Mouse (Mus musculus): Measurements from ENCODE around the gene Sec11a. TPM values are rescaled to one million over a fixed set of nuclear protein-coding genes. Genes with fewer than 3 reads are reported as not detected.
"Not testable (repeated sequence)": the region's sequence is repeated elsewhere in the genome, so short reads cannot be mapped to it uniquely, and the experiment has no call there.

The Sec11a gene
- polyA plus RNA-seq, 1 experiment from 2014 or later = 204 TPM

DNA sequence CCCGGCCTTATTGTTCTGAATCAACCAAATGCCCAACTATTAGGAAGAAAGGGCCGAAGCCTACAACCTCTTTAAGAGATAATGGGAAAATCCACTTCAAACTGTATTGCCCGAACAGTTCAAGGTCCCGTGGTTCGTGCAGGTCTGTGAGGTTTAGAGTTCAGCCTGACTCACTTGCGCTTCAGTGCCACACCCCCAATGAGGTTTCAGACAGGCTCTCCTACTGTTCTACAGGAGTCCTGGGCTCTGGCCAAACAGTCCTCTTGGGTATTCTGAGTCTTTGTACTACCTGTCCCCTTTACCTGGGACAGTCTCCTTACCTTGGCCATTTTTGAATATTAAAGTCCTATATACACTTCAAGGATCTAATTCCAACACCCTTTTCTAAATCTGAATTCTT is 42.7 kb upstream of the Sec11a start:
- Histone ChIP-seq H3K36me3 (ENCODE audit: control insufficient read depth, insufficient read depth, low read length) (no peaks in the 10 kb centered on the region), H3K9me3 (ENCODE audit: control insufficient read depth, low read length) (no peaks in the 10 kb centered on the region), H3K4me1 (ENCODE audit: control insufficient read depth, insufficient read depth, low read length) (peaks cover 12% of the 10 kb centered on the region), H3K9ac (ENCODE audit: low read length) (no peak overlapping the region), H3K27ac (ENCODE audit: low read depth, low read length) (no peak overlapping the region), H3K4me2 (no peak overlapping the region), H3K4me3 (ENCODE audit: low read depth, low read length) (no peak overlapping the region), H3K27me3 (ENCODE audit: control insufficient read depth, insufficient read depth, low read length) (no peaks in the 10 kb centered on the region)
- ATAC-seq (ENCODE audit: low FRiP score) (no peak), DNase-seq (ENCODE audit: low spot score, missing footprints) (no peak)
- WGBS = 92% methylated on average over 6 of the region's 6 CpGs

DNA sequence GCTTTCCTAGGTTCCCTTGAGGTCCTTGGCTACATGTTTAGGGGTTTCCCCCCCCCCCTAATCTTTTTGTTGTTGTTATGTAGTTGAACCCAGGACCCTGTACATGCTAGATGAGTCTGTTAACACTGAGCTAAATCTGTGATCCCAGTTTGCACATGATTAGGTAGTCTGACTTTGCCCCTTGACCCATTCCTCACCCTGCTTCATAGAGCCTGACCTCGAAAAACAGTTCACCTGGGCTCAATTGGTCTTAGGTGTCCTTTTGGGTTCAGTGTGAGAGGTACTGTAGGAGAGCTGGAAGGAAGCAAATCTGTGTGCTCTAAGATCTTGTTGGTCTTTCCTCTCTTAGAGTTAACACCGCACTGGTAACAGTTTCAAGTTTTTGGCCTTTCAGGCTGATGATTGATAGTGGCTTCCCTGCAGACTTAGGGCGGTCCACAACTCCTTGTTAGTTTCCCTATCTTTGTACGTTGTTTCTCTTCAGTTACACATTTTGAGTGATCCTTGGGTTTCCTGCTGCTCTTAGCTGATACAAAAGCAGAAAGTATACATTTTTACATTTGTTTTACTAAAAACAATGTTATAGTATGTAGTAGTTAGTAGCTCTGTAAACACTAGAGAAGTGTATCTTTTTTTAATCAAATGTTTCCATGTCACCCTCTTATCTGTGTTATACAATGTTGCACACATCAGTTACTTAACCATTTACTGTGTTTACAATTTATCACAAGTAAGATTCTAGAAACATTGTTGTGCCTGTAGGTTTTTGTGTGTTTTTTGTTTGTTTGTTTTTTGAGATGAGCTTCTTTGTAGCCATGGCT is 40.4 kb upstream of the Sec11a start:
- no peaks in the 10 kb centered on the region for H3K9me3 ChIP-seq (ENCODE audit: control insufficient read depth, low read length)
- H3K4me1 ChIP-seq (ENCODE audit: control insufficient read depth, insufficient read depth, low read length) = peaks cover 10% of the 10 kb centered on the region
- no peak overlapping the region for H3K27ac ChIP-seq (ENCODE audit: low read depth, low read length)
- H3K4me3 ChIP-seq (ENCODE audit: low read depth, low read length) = no peak overlapping the region
- WGBS = 89% methylated on average over 4 of the region's 4 CpGs
- no peak overlapping the region for H3K4me2 ChIP-seq
- no peak for ATAC-seq (ENCODE audit: low FRiP score)
- H3K36me3 ChIP-seq (ENCODE audit: control insufficient read depth, insufficient read depth, low read length) = no peaks in the 10 kb centered on the region
- no peak overlapping the region for H3K9ac ChIP-seq (ENCODE audit: low read length)
- H3K27me3 ChIP-seq (ENCODE audit: control insufficient read depth, insufficient read depth, low read length) = no peaks in the 10 kb centered on the region
- DNase-seq (ENCODE audit: low spot score, missing footprints) = no peak

DNA sequence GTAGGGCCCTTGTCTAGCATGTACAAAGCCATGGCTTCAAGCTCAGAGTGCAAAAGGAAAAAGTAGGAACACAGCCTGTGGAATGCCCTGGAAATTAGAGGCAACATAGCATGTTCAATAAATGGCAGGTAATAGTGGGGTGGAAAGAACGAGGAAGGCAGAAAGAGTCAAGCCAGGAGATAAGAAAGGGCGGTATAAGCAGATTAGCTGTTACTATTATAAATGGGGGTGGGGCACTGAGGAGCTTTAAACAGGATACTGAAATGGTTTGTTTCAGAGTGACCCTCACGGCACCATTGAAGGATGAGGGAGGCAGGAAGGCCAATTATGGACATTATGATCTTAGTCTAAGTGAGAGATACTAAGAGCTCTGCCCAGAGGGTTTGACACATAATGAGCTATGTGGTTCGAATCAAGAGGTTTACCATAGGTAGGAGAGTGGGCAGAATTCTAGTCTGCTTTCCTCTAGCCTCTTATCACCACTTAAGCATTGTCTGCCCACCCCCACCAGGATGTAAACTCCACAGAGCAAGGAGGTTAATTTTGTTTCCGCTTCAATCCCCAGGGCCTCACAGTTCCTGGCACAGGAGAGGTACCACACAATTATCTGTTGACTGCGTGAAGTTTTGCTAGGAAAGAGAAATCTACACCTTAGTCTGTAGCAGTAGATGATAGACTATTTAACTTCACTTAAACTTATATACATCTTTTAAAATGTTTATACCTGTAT is 39.0 kb upstream of the Sec11a start:
- no peaks in the 10 kb centered on the region for H3K4me1 ChIP-seq (ENCODE audit: control insufficient read depth, insufficient read depth, low read length)
- H3K27ac ChIP-seq (ENCODE audit: low read depth, low read length) = no peak overlapping the region
- no peak overlapping the region for H3K4me2 ChIP-seq
- DNase-seq (ENCODE audit: low spot score, missing footprints) (no peak), ATAC-seq (ENCODE audit: low FRiP score) (no peak)
- no peak overlapping the region for H3K4me3 ChIP-seq (ENCODE audit: low read depth, low read length)
- H3K9ac ChIP-seq (ENCODE audit: low read length) = no peak overlapping the region
- H3K27me3 ChIP-seq (ENCODE audit: control insufficient read depth, insufficient read depth, low read length) = no peaks in the 10 kb centered on the region
- H3K9me3 ChIP-seq (ENCODE audit: control insufficient read depth, low read length) = no peaks in the 10 kb centered on the region
- 64% methylated on average over 6 of the region's 6 CpGs for WGBS
- H3K36me3 ChIP-seq (ENCODE audit: control insufficient read depth, insufficient read depth, low read length) = no peaks in the 10 kb centered on the region

DNA sequence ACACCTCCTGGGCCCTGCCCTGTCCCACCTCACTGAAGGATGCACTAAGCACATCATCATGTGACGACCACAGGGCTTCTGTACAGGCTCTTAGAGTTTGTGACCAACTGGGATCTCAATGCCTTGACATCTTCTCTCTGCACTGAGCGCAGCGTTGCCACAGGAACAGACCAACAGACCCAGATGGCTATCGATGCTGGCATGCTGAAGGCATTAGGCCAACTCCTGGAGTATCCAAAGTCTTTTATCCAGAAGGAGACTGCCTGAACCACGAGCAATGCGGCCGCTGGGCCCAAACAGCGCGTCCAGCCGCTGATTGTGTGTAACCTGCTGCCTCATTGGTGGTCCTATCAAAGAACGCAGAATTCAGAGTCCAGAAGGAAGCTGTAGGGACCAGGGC is 33.0 kb upstream of the Sec11a start:
- no peak for ATAC-seq (ENCODE audit: low FRiP score)
- no peaks in the 10 kb centered on the region for H3K27me3 ChIP-seq (ENCODE audit: control insufficient read depth, insufficient read depth, low read length)
- H3K27ac ChIP-seq (ENCODE audit: low read depth, low read length) = no peak overlapping the region
- H3K36me3 ChIP-seq (ENCODE audit: control insufficient read depth, insufficient read depth, low read length) = no peaks in the 10 kb centered on the region
- no peaks in the 10 kb centered on the region for H3K4me1 ChIP-seq (ENCODE audit: control insufficient read depth, insufficient read depth, low read length)
- H3K4me3 ChIP-seq (ENCODE audit: low read depth, low read length) = no peak overlapping the region
- 94% methylated on average over 11 of the region's 11 CpGs for WGBS
- H3K9me3 ChIP-seq (ENCODE audit: control insufficient read depth, low read length) = no peaks in the 10 kb centered on the region
- H3K4me2 ChIP-seq = no peak overlapping the region
- no peak for DNase-seq (ENCODE audit: low spot score, missing footprints)
- no peak overlapping the region for H3K9ac ChIP-seq (ENCODE audit: low read length)

DNA sequence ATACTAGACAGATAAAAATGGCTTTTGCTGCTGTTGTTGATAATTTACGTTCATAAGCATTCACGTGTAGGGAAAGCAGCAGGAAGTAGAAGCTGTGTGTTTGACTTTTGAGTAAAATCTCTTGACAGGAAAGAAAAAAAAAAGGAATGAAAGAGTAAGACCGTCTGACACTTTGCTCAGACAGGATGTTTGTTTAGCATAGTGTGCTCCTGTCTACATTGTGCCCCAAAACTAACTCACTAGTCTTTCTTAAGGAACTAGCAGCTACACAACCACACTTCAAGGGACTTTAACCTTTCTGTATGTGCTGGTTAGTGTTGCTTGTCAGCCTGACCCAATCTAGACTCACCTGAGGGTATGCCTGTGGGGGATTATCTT is 26.0 kb upstream of the Sec11a start:
- H3K9ac ChIP-seq (ENCODE audit: low read length); H3K4me3 ChIP-seq (ENCODE audit: low read depth, low read length); H3K4me2 ChIP-seq; H3K9me3 ChIP-seq (ENCODE audit: control insufficient read depth, low read length); H3K27me3 ChIP-seq (ENCODE audit: control insufficient read depth, insufficient read depth, low read length); H3K36me3 ChIP-seq (ENCODE audit: control insufficient read depth, insufficient read depth, low read length); DNase-seq (ENCODE audit: low spot score, missing footprints); H3K27ac ChIP-seq (ENCODE audit: low read depth, low read length); H3K4me1 ChIP-seq (ENCODE audit: control insufficient read depth, insufficient read depth, low read length); ATAC-seq (ENCODE audit: low FRiP score): not testable (repeated sequence)
- 83% methylated on average over 3 of the region's 3 CpGs for WGBS

DNA sequence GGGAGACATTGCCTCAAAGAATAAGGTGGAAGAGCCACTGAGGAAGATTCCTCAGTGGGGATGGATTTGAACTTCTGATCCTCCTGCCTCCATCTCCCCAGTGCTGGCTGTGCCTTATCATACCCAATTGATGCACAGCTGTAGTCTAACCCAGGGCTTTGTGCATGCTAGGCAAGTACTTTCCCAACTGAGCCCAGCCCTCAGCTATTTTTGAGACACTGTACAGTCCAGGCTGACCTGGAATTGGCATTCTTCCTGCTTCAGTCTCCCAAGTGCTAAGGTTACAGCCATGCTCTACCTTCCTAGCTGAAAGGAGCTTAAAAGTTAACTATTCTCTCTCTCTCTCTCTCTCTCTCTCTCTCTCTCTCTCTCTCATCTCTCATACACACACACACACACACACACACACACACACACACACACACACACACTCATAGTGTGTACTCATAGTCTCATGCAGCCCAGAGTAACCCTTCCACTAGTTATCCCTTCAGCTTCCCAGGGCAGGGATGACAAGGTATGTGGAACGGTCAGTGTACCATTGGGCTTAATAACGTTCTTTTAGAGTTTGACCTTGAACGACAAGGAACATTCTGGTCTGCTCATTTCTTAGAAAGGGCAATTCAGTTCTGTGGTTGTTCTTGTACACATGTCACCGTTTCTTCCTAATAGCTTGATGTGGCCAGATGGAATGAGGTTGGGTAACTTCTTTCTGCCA is 25.5 kb upstream of the Sec11a start:
- not testable (repeated sequence) for H3K4me2 ChIP-seq; H3K36me3 ChIP-seq (ENCODE audit: control insufficient read depth, insufficient read depth, low read length); H3K9ac ChIP-seq (ENCODE audit: low read length); H3K9me3 ChIP-seq (ENCODE audit: control insufficient read depth, low read length); H3K27me3 ChIP-seq (ENCODE audit: control insufficient read depth, insufficient read depth, low read length); H3K4me3 ChIP-seq (ENCODE audit: low read depth, low read length); H3K27ac ChIP-seq (ENCODE audit: low read depth, low read length); H3K4me1 ChIP-seq (ENCODE audit: control insufficient read depth, insufficient read depth, low read length); ATAC-seq (ENCODE audit: low FRiP score); DNase-seq (ENCODE audit: low spot score, missing footprints)
- 92% methylated on average over 4 of the region's 4 CpGs for WGBS

DNA sequence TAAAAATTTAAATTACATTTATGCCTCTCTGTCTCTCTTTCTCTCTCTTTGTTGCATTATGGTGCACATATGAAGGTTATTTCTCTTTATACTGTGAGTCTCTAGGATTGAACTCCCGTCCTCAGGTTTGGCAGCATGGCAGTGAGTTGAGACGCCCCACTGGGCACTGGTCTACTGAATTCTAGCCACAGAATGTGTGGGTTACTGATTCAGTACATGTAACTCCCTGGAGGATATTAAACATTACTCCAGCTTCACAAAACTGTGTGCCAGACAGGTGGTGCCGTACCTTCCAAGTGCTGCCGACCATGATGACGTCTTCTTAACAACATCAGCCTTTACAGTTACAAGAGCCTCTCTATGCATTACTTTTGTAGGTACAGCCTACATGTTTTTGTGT is 24.5 kb upstream of the Sec11a start:
- Histone ChIP-seq H3K27me3 (ENCODE audit: control insufficient read depth, insufficient read depth, low read length) (no peaks in the 10 kb centered on the region), H3K4me3 (ENCODE audit: low read depth, low read length) (no peak overlapping the region), H3K4me1 (ENCODE audit: control insufficient read depth, insufficient read depth, low read length) (no peaks in the 10 kb centered on the region), H3K4me2 (no peak overlapping the region), H3K9me3 (ENCODE audit: control insufficient read depth, low read length) (no peaks in the 10 kb centered on the region), H3K27ac (ENCODE audit: low read depth, low read length) (no peak overlapping the region), H3K9ac (ENCODE audit: low read length) (no peak overlapping the region), H3K36me3 (ENCODE audit: control insufficient read depth, insufficient read depth, low read length) (no peaks in the 10 kb centered on the region)
- DNase-seq (ENCODE audit: low spot score, missing footprints) (no peak), ATAC-seq (ENCODE audit: low FRiP score) (no peak)
- 91% methylated on average over 5 of the region's 5 CpGs for WGBS

DNA sequence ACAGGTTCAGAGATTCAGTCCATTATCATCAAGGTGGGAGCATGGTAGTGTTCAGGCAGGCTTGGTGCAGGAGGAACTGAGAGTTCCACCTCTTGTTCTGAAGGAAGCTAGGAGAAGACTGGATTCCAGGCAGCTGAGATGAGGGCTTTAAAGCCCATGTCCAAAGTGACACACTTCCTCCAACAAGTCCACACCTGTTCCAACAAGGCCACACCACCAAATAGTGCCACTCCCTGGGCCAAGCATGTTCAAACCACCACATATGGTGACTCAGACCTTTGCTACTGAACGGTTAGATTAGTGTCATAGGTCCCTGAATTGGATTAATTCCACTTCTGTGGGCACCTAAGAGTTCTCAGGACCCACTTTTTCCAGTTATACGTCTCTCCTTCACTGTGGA is 23.8 kb upstream of the Sec11a start:
- H3K4me2 ChIP-seq = no peak overlapping the region
- H3K36me3 ChIP-seq (ENCODE audit: control insufficient read depth, insufficient read depth, low read length) = no peaks in the 10 kb centered on the region
- no peaks in the 10 kb centered on the region for H3K9me3 ChIP-seq (ENCODE audit: control insufficient read depth, low read length)
- H3K4me1 ChIP-seq (ENCODE audit: control insufficient read depth, insufficient read depth, low read length) = no peaks in the 10 kb centered on the region
- no peak for ATAC-seq (ENCODE audit: low FRiP score)
- H3K27me3 ChIP-seq (ENCODE audit: control insufficient read depth, insufficient read depth, low read length) = no peaks in the 10 kb centered on the region
- no peak overlapping the region for H3K27ac ChIP-seq (ENCODE audit: low read depth, low read length)
- DNase-seq (ENCODE audit: low spot score, missing footprints) = no peak
- no peak overlapping the region for H3K9ac ChIP-seq (ENCODE audit: low read length)
- no peak overlapping the region for H3K4me3 ChIP-seq (ENCODE audit: low read depth, low read length)
- 71% methylated on average over 2 of the region's 2 CpGs for WGBS

DNA sequence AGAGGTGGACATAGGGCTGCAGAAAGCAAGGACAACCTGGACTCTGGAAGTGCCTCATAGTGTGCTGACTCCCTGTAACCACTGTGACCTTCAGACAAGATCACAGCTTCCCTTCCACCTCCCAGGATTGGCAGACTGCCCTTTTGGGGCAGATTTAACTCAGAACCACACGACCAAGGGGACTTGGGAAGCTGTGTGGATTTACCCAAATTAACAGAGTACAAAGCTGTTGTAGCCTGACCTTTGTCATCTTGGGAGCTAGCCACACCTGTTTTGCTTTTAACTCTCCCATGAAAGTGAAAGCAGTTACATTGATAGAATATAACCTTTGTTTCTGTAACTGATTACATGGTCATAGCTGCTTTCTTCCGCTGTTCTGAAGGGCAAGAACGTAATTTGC is 23.3 kb upstream of the Sec11a start:
- no peaks in the 10 kb centered on the region for H3K4me1 ChIP-seq (ENCODE audit: control insufficient read depth, insufficient read depth, low read length)
- H3K36me3 ChIP-seq (ENCODE audit: control insufficient read depth, insufficient read depth, low read length) = no peaks in the 10 kb centered on the region
- H3K27ac ChIP-seq (ENCODE audit: low read depth, low read length) = no peak overlapping the region
- ATAC-seq (ENCODE audit: low FRiP score) (no peak), DNase-seq (ENCODE audit: low spot score, missing footprints) (no peak)
- no peak overlapping the region for H3K4me3 ChIP-seq (ENCODE audit: low read depth, low read length)
- 79% methylated on average over 3 of the region's 3 CpGs for WGBS
- no peaks in the 10 kb centered on the region for H3K27me3 ChIP-seq (ENCODE audit: control insufficient read depth, insufficient read depth, low read length)
- H3K9me3 ChIP-seq (ENCODE audit: control insufficient read depth, low read length) = no peaks in the 10 kb centered on the region
- no peak overlapping the region for H3K4me2 ChIP-seq
- no peak overlapping the region for H3K9ac ChIP-seq (ENCODE audit: low read length)
